Mouse (Mus musculus): Measurements from ENCODE around the gene Plcg2.

DNA sequence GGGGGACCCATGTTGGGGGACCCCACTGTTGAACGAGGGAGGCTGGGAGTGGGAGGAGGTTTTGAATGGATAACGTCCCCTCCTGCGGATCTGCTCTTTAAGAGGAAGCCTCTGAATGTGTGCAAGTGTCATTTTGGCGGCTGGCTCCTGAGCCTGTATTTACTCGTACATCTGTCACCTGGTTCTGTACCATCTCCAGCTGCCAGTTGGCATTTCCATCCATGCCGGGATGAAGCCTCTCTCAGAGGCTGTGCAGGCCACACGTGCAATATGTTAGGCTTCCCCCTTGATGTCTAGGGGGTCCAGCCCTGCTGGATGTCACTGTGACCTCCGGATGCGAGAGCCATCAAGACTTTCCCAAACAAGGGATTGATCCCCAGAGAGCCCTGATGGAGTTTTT lies 129.0 kb downstream of the Plcg2 start:
- TF ChIP-seq POLR2A (IDR thresholded peaks at IDR 0.05; ENCODE audit: low read depth, low read length) (no peak), CTCF (IDR thresholded peaks at IDR 0.05; ENCODE audit: extremely low read depth, insufficient read length, insufficient replicate concordance, low read depth, low read length) (no peak)
